Mouse (Mus musculus) CD8-positive naive resting alpha-beta T cell, adult 2 months (primary cell): ENCODE measurements around the gene Igfbpl1.
A peak's percentile ranks its signal among the peaks of the same experiment; 100 is the strongest.

ENCODE experiments used
- DNase-seq, 2 experiments: peaks; one replicate each; pipeline ENCODE4 v3.0.0; 2022; ENCODE audit warnings: low read depth in 2 of 2, low spot score in 2 of 2

Igfbpl1 gene

GRCm38 (mm10) chr4:45826275-45827040 is at the start of gene Igfbpl1:
TSS of gene Igfbpl1 (minus strand) at chr4:45826923.
- no peak for DNase-seq

- DNase-seq = no peak
Observed at GRCm38 (mm10) chr4:45872147-45872546, 45.4 kb upstream of the Igfbpl1 start.

- no peak for DNase-seq
Observed at GRCm38 (mm10) chr4:45869021-45869815, 42.5 kb upstream of the Igfbpl1 start.

GRCm38 (mm10) chr4:45867416-45867815 is 40.7 kb upstream of the Igfbpl1 start:
- DNase-seq = no peak

GRCm38 (mm10) chr4:45861160-45861559 is 34.4 kb upstream of the Igfbpl1 start:
- DNase-seq = no peak

- DNase-seq = peak in 1 of 2 experiments; percentile 7
Observed at GRCm38 (mm10) chr4:45855803-45856424, 29.2 kb upstream of the Igfbpl1 start.

GRCm38 (mm10) chr4:45853496-45854246 is 26.9 kb upstream of the Igfbpl1 start:
- no peak for DNase-seq

GRCm38 (mm10) chr4:45851640-45852051 is 24.9 kb upstream of the Igfbpl1 start:
- DNase-seq = no peak

- no peak for DNase-seq
Observed at GRCm38 (mm10) chr4:45849419-45849818, 22.7 kb upstream of the Igfbpl1 start.

GRCm38 (mm10) chr4:45848825-45849156 is 22.1 kb upstream of the Igfbpl1 start:
- no peak for DNase-seq

GRCm38 (mm10) chr4:45848109-45848824 is 21.5 kb upstream of the Igfbpl1 start, which contains the start of gene Stra6l:
TSS of gene Stra6l (plus strand) at chr4:45848664.
- no peak for DNase-seq

GRCm38 (mm10) chr4:45846263-45846662 is 19.5 kb upstream of the Igfbpl1 start:
- DNase-seq = no peak

- DNase-seq = peak in 1 of 2 experiments; percentile 23
Observed at GRCm38 (mm10) chr4:45844355-45844754, 17.6 kb upstream of the Igfbpl1 start.

GRCm38 (mm10) chr4:45833461-45833860 is 6.7 kb upstream of the Igfbpl1 start:
- DNase-seq = no peak

- DNase-seq = no peak
Observed at GRCm38 (mm10) chr4:45831996-45832395, 5.3 kb upstream of the Igfbpl1 start.

GRCm38 (mm10) chr4:45829907-45830759 is 3.4 kb upstream of the Igfbpl1 start:
- no peak for DNase-seq

- DNase-seq = no peak
Observed at GRCm38 (mm10) chr4:45824761-45825556, 1.8 kb downstream of the Igfbpl1 start.

- DNase-seq = no peak
Observed at GRCm38 (mm10) chr4:45824049-45824760, 2.5 kb downstream of the Igfbpl1 start.
